Mouse (Mus musculus): ENCODE measurements around the gene Ube2z. TPM values are rescaled to one million over a fixed set of nuclear protein-coding genes. Genes with fewer than 3 reads are reported as not detected.
"Not testable (repeated sequence)": the region's sequence is repeated elsewhere in the genome, so short reads cannot be mapped to it uniquely, and the experiment has no call there.

Gene Ube2z
- total RNA-seq (2021): 43.8 and 45.2 TPM in 2 replicates
- long read RNA-seq, experiment 1, transcript Ube2z-201 (7 exons, 3,997 nt): major isoform, 92 of 115 reads
- long read RNA-seq, experiment 1, partial matches to known transcripts: 3 of 115 reads
- long read RNA-seq, experiment 1, other reads (novel, unspliced or antisense): 20 of 115 reads
- long read RNA-seq, experiment 2, transcript Ube2z-201 (7 exons, 3,997 nt): major isoform, 63 of 72 reads
- long read RNA-seq, experiment 2, partial matches to known transcripts: 1 of 72 reads
- long read RNA-seq, experiment 2, other reads (novel, unspliced or antisense): 8 of 72 reads

GRCm38 (mm10) chr11:96065215-96065911, at the start of gene Ube2z:
Gene Ube2z (minus strand): TSS chr11:96065388.
- peak; percentile 99 for DNase-seq

GRCm38 (mm10) chr11:96114077-96114476, 48.9 kb upstream of the Ube2z start:
- no peak for DNase-seq

GRCm38 (mm10) chr11:96111751-96112150, 46.6 kb upstream of the Ube2z start, which contains the start of gene Calcoco2:
Gene Calcoco2 (minus strand): TSS chr11:96111964.
- no peak for DNase-seq

GRCm38 (mm10) chr11:96110950-96111349, 45.8 kb upstream of the Ube2z start:
- not testable (repeated sequence) for DNase-seq

- DNase-seq: no peak
Observed at GRCm38 (mm10) chr11:96108376-96108775, 43.2 kb upstream of the Ube2z start.

GRCm38 (mm10) chr11:96093361-96093760, 28.2 kb upstream of the Ube2z start:
- DNase-seq: peak; percentile 75

- DNase-seq: no peak
Observed at GRCm38 (mm10) chr11:96092674-96093291, 27.6 kb upstream of the Ube2z start.

GRCm38 (mm10) chr11:96091073-96091472, 25.9 kb upstream of the Ube2z start:
- peak; percentile 43 for DNase-seq

GRCm38 (mm10) chr11:96087981-96088380, 22.8 kb upstream of the Ube2z start:
- no peak for DNase-seq

GRCm38 (mm10) chr11:96082682-96083081, 17.5 kb upstream of the Ube2z start:
- DNase-seq: peak; percentile 16

GRCm38 (mm10) chr11:96080736-96081135, 15.5 kb upstream of the Ube2z start:
- DNase-seq: no peak

- DNase-seq: no peak
Observed at GRCm38 (mm10) chr11:96076221-96077105, 11.3 kb upstream of the Ube2z start.

- DNase-seq: peak; percentile 97
Observed at GRCm38 (mm10) chr11:96075509-96076220, 10.5 kb upstream of the Ube2z start, which contains the start of gene Atp5g1. Gene Atp5g1 (minus strand): TSS chr11:96075670.

- DNase-seq: peak; percentile 71
Observed at GRCm38 (mm10) chr11:96075177-96075508, 10.0 kb upstream of the Ube2z start.

- DNase-seq: peak; percentile 34
Observed at GRCm38 (mm10) chr11:96074351-96075176, 9.4 kb upstream of the Ube2z start.

- no peak for DNase-seq
Observed at GRCm38 (mm10) chr11:96073295-96073993, 8.3 kb upstream of the Ube2z start.

GRCm38 (mm10) chr11:96071013-96071412, 5.8 kb upstream of the Ube2z start:
- DNase-seq: no peak

- peak; percentile 63 for DNase-seq
Observed at GRCm38 (mm10) chr11:96070353-96070752, 5.2 kb upstream of the Ube2z start.

- DNase-seq: peak; percentile 50
Observed at GRCm38 (mm10) chr11:96068231-96068630, 3.0 kb upstream of the Ube2z start.
